Mouse (Mus musculus) G1E (cell line): Measurements from ENCODE around the gene Nuak1.

ENCODE experiments used
- CTCF ChIP-seq: IDR thresholded peaks from 2 replicates; pipeline ENCODE4 v1.5.1; 2012; ENCODE audit warnings: low read depth, low read length, inconsistent platforms, mixed read lengths
- TAL1 ChIP-seq: conservative IDR thresholded peaks from 2 replicates; pipeline ENCODE4 v1.6.1; 2012; ENCODE audit warnings: low read depth, low read length, inconsistent platforms, mixed read lengths

GRCm38 (mm10) chr10:84395259-84395658 lies 45.1 kb downstream of the Nuak1 start:
- TF ChIP-seq CTCF (no peak), TAL1 (no peak)
